Mouse (Mus musculus) kidney, embryonic 16.5 days (tissue): ENCODE data around the gene Kcnq4. TPM values are rescaled to one million over a fixed set of nuclear protein-coding genes. Genes with fewer than 3 reads are reported as not detected.

Experiments
- ATAC-seq: fragments of 200-750 bp; cut with Nextera tagmentation; 2 replicates; pipeline ENCODE4 v1.8.0; 2017; ENCODE audit warnings: moderate TSS enrichment; ENCODE audit not compliant: low FRiP score, low TSS enrichment
- H3K27ac ChIP-seq: fragments of 300-500 bp; sonication (generic); 2 replicates; pipeline ENCODE4 v1.5.1; 2014; ENCODE audit warnings: low read length
- H3K27me3 ChIP-seq: fragments of 300-500 bp; sonication (generic); 2 replicates; pipeline ENCODE4 v1.6.1; 2014; ENCODE audit warnings: low read length, control low read depth, mixed read lengths; ENCODE audit not compliant: insufficient read depth
- H3K36me3 ChIP-seq: fragments of 300-500 bp; sonication (generic); 2 replicates; pipeline ENCODE4 v1.6.1; 2014; ENCODE audit warnings: low read length, control low read depth, mixed read lengths; ENCODE audit not compliant: insufficient read depth
- H3K4me1 ChIP-seq: fragments of 300-500 bp; sonication (generic); 2 replicates; pipeline ENCODE4 v1.6.1; 2014; ENCODE audit warnings: low read length, control low read depth, mixed read lengths; ENCODE audit not compliant: insufficient read depth
- H3K4me2 ChIP-seq: fragments of 300-500 bp; sonication (generic); replicated peaks from 2 replicates; pipeline ENCODE4 v1.6.1; 2014; ENCODE audit warnings: low read depth, low read length
- H3K4me3 ChIP-seq: fragments of 300-500 bp; sonication (generic); 2 replicates; pipeline ENCODE4 v1.5.1; 2014; ENCODE audit warnings: mild to moderate bottlenecking, low read length
- H3K9ac ChIP-seq: fragments of 300-500 bp; sonication (generic); replicated peaks from 2 replicates; pipeline ENCODE4 v1.6.1; 2014; ENCODE audit warnings: low read length
- H3K9me3 ChIP-seq: fragments of 300-500 bp; sonication (generic); 2 replicates; pipeline ENCODE4 v1.6.1; 2016; ENCODE audit warnings: low read length, control low read depth
- WGBS: fragments of 180-500 bp; shearing (Covaris S2); extraction: QIAGEN DNeasy Blood & Tissue Kit; methylation state at CpG from one replicate; pipeline ENCODE4 v1.1.7; 2014; 5-methylcytosine and 5-hydroxymethylcytosine counted together
- polyA plus RNA-seq: library from polyadenylated mRNA; unstranded; fragments of >200 nt; fragmentation: Nextera tagmentation; extraction: Ambion mirVana; gene quantifications from 2 replicates; pipeline ENCODE4 v1.2.1, GENCODE M21; 2015

Gene Kcnq4
- polyA plus RNA-seq, 1 experiment from 2014 or later = 1.7 TPM

GRCm38 (mm10) chr4:120683278-120683997 is 65.0 kb downstream of the Kcnq4 start:
- 56% methylated on average over 9 of the region's 9 CpGs for WGBS
- Histone ChIP-seq H3K4me2 (no peak overlapping the region), H3K27ac (no peak overlapping the region), H3K4me3 (no peak overlapping the region), H3K9ac (no peak overlapping the region), H3K9me3 (no peaks in the 10 kb centered on the region), H3K4me1 (no peaks in the 10 kb centered on the region), H3K36me3 (no peaks in the 10 kb centered on the region), H3K27me3 (no peaks in the 10 kb centered on the region)
- ATAC-seq = no peak

- no peaks in the 10 kb centered on the region for H3K9me3 ChIP-seq
Measured at GRCm38 (mm10) chr4:120682168-120682567, 66.2 kb downstream of the Kcnq4 start.

DNA sequence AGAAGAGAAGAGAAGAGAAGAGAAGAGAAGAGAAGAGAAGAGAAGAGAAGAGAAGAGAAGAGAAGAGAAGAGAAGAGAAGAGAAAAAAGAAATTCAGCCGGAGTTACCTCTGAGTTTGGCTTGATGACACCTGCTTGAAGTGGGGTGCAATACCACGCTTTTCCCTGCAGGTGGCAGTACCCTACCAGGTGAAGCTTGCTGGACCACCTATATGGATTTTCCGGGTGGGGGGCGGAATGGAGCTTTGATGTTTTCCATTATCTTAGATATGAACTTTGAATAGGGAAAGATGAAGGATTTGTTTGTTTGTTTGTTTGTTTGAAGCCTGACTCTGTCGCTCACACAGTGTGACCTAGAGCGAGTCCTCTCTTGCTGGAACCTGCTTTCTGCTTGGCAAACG is 67.5 kb downstream of the Kcnq4 start:
- H3K4me2 ChIP-seq = no peak overlapping the region
- no peaks in the 10 kb centered on the region for H3K9me3 ChIP-seq
- no peak overlapping the region for H3K9ac ChIP-seq
- no peak overlapping the region for H3K27ac ChIP-seq
- H3K36me3 ChIP-seq = no peaks in the 10 kb centered on the region
- no peak for ATAC-seq
- no peaks in the 10 kb centered on the region for H3K27me3 ChIP-seq
- no peak overlapping the region for H3K4me3 ChIP-seq
- H3K4me1 ChIP-seq = no peaks in the 10 kb centered on the region
- WGBS = 56% methylated on average over 7 of the region's 7 CpGs

More at GRCm38 (mm10) chr4:120682168-120682567, 66.2 kb downstream of the Kcnq4 start:
- ATAC-seq = no peak
- Histone ChIP-seq H3K9ac (no peak overlapping the region), H3K27me3 (no peaks in the 10 kb centered on the region), H3K4me1 (no peaks in the 10 kb centered on the region), H3K27ac (no peak overlapping the region), H3K36me3 (no peaks in the 10 kb centered on the region), H3K4me2 (no peak overlapping the region), H3K4me3 (no peak overlapping the region)
- 47% methylated on average over 10 of the region's 10 CpGs for WGBS

GRCm38 (mm10) chr4:120675640-120676039 is 72.8 kb downstream of the Kcnq4 start:
- Histone ChIP-seq H3K4me2 (no peak overlapping the region), H3K27me3 (no peaks in the 10 kb centered on the region), H3K4me3 (no peak overlapping the region), H3K4me1 (no peaks in the 10 kb centered on the region), H3K9ac (no peak overlapping the region), H3K27ac (no peak overlapping the region), H3K9me3 (no peaks in the 10 kb centered on the region), H3K36me3 (no peaks in the 10 kb centered on the region)
- no peak for ATAC-seq
- WGBS = 72% methylated on average over 2 of the region's 2 CpGs

DNA sequence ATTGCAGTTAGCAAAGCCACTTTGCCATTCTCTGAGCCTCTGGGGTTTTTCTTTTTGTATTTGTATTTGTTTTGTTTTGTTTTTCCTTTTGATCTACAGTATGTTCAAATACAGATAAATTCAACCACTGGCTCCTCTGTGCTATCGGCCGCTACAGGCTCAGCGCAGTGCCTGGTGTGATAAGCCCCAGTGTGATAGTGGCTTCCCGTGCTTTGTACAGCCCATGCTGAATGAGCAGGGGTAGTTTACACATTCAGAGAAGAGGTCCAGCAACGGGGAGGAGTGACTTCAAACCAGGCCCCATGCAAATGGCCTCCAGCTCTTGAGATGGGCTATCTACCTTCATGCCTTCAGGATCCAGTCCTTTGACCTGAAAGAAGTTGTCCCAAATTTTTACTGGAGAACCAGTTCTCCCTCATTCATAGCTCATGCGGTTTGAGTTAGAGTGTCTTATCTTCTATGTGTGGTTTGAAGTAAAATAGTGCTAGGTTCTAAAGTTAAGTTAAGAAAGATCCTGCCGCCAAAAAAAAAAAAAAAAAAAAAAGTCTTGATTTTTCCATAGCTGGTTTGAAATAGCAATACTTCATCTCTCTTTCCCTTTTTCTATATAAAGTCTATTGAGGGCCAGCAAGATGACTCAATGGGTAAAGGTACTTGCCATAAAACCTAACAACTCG is 73.5 kb downstream of the Kcnq4 start:
- no peak for ATAC-seq
- H3K9ac ChIP-seq = no peak overlapping the region
- no peak overlapping the region for H3K27ac ChIP-seq
- H3K4me2 ChIP-seq = no peak overlapping the region
- no peaks in the 10 kb centered on the region for H3K9me3 ChIP-seq
- 77% methylated on average over 8 of the region's 8 CpGs for WGBS
- H3K27me3 ChIP-seq = no peaks in the 10 kb centered on the region
- no peaks in the 10 kb centered on the region for H3K4me1 ChIP-seq
- H3K4me3 ChIP-seq = no peak overlapping the region
- H3K36me3 ChIP-seq = no peaks in the 10 kb centered on the region

DNA sequence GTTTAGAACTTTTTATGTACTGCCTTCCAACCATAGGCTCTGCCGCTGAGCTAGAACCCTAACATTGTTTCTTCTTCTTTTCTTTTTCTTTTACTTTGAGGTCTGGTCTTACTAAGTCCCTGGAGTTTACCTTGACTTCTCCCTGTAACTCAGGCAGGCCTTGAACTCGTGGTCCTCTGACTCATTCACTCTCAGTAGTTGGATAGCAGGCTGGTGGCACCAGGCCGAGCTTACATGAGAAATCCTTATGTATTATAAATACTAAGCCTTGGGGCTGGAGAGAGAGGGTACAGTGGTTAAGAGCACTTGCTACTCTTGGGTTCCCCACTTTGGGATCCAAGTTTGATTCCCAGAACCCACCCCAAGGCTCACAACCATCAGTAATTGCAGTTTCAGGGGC is 74.8 kb downstream of the Kcnq4 start:
- WGBS = 81% methylated on average over 3 of the region's 3 CpGs
- Histone ChIP-seq H3K4me1 (no peaks in the 10 kb centered on the region), H3K4me2 (no peak overlapping the region), H3K27ac (no peak overlapping the region), H3K36me3 (no peaks in the 10 kb centered on the region), H3K4me3 (no peak overlapping the region), H3K27me3 (no peaks in the 10 kb centered on the region), H3K9me3 (no peaks in the 10 kb centered on the region), H3K9ac (no peak overlapping the region)
- no peak for ATAC-seq

DNA sequence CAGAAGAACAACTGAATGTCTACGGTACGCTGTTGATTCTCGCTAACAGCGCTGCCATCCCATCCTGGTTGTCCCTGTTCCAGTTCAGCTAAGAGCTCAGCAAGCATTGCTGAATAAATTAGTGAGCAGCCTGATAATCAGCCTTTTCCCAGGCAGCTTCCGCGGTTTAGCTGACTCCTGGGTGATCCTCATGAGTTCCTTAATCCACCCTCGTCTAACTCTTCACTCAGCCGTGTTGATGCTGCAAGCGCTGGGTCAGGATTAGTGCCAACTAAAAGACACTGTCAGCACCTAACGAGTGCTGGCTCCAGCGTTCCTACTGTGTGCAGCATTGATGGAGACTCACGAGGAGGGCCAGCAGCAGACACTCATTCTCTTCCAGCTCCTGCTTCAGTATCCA is 77.4 kb downstream of the Kcnq4 start:
- Histone ChIP-seq H3K27me3 (peaks cover 9% of the 10 kb centered on the region; the same call in 1 of the 2 replicates), H3K9me3 (no peaks in the 10 kb centered on the region), H3K4me1 (peaks cover 12% of the 10 kb centered on the region), H3K9ac (no peak overlapping the region), H3K27ac (no peak overlapping the region), H3K4me3 (no peak overlapping the region), H3K4me2 (no peak overlapping the region), H3K36me3 (no peaks in the 10 kb centered on the region)
- WGBS = 62% methylated on average over 12 of the region's 12 CpGs
- no peak for ATAC-seq

- Histone ChIP-seq H3K4me3 (no peak overlapping the region), H3K36me3 (no peaks in the 10 kb centered on the region), H3K27me3 (peaks cover 9% of the 10 kb centered on the region; the same call in 1 of the 2 replicates), H3K27ac (no peak overlapping the region), H3K9ac (no peak overlapping the region), H3K9me3 (no peaks in the 10 kb centered on the region), H3K4me1 (peaks cover 18% of the 10 kb centered on the region), H3K4me2 (no peak overlapping the region)
- no peak for ATAC-seq
- WGBS = 78% methylated on average over 5 of the region's 5 CpGs
Measured at GRCm38 (mm10) chr4:120669585-120669984, 78.8 kb downstream of the Kcnq4 start.

- H3K4me2 ChIP-seq = peak overlapping the region; percentile 100; the same call in 1 of the 2 replicates
- no peaks in the 10 kb centered on the region for H3K36me3 ChIP-seq
- H3K27ac ChIP-seq = no peak overlapping the region
- H3K4me3 ChIP-seq = no peak overlapping the region
- no peak overlapping the region for H3K9ac ChIP-seq
- ATAC-seq = no peak
- H3K9me3 ChIP-seq = no peaks in the 10 kb centered on the region
- peaks cover 9% of the 10 kb centered on the region; the same call in 1 of the 2 replicates for H3K27me3 ChIP-seq
- 92% methylated on average over 4 of the region's 4 CpGs for WGBS
- peaks cover 18% of the 10 kb centered on the region for H3K4me1 ChIP-seq
Measured at GRCm38 (mm10) chr4:120668551-120668950, 79.9 kb downstream of the Kcnq4 start.

GRCm38 (mm10) chr4:120667555-120667954 is 80.9 kb downstream of the Kcnq4 start:
- Histone ChIP-seq H3K36me3 (no peaks in the 10 kb centered on the region), H3K4me3 (peak overlapping the region; percentile 66), H3K27me3 (peaks cover 9% of the 10 kb centered on the region; the same call in 1 of the 2 replicates), H3K9me3 (no peaks in the 10 kb centered on the region), H3K4me1 (peaks cover 18% of the 10 kb centered on the region), H3K27ac (no peak overlapping the region), H3K4me2 (peak overlapping the region; percentile 100), H3K9ac (peak overlapping the region; percentile 76)
- no peak for ATAC-seq
- 14% methylated on average over 10 of the region's 10 CpGs for WGBS
